Mouse (Mus musculus) Muller cell, postnatal 12 days (primary cell): ENCODE measurements at regions not wholly inside any gene's neighbourhood (a gene's known extent, or its start where the extent isn't known, plus 50 kb on each side); places are given as distances from the start of the nearest gene placed in this dataset.

ENCODE experiments used
- DNase-seq: peaks from one replicate; pipeline ENCODE4 v3.0.0-alpha.2; 2015; ENCODE audit errors: inconsistent ontology term

- no peak for DNase-seq
These were observed 154.7 kb upstream of the Mpped2 start for GRCm38 (mm10) chr2:106538329-106538728.

- no peak for DNase-seq
These were observed 152.9 kb upstream of the Mpped2 start for GRCm38 (mm10) chr2:106540176-106540575.

- peak; percentile 66 for DNase-seq
These were observed 146.0 kb upstream of the Mpped2 start for GRCm38 (mm10) chr2:106547117-106547516.

- DNase-seq = no peak
These were observed 139.4 kb upstream of the Mpped2 start for GRCm38 (mm10) chr2:106553666-106554065.

GRCm38 (mm10) chr2:106561571-106562090 lies 131.4 kb upstream of the Mpped2 start:
- DNase-seq = no peak

- no peak for DNase-seq
These were observed 122.8 kb upstream of the Mpped2 start for GRCm38 (mm10) chr2:106570226-106570625.

- DNase-seq = no peak
These were observed 121.7 kb upstream of the Mpped2 start for GRCm38 (mm10) chr2:106571346-106571745.

GRCm38 (mm10) chr2:106571913-106572312 lies 121.2 kb upstream of the Mpped2 start:
- peak; percentile 58 for DNase-seq

- no peak for DNase-seq
These were observed 116.2 kb upstream of the Mpped2 start for GRCm38 (mm10) chr2:106576746-106577323.

GRCm38 (mm10) chr2:106578062-106578461 lies 115.0 kb upstream of the Mpped2 start:
- DNase-seq = no peak

- DNase-seq = peak; percentile 67
These were observed 112.4 kb upstream of the Mpped2 start for GRCm38 (mm10) chr2:106580663-106581062.

- DNase-seq = no peak
These were observed 71.8 kb upstream of the Mpped2 start for GRCm38 (mm10) chr2:106621251-106621650.

- DNase-seq = no peak
These were observed 70.7 kb upstream of the Mpped2 start for GRCm38 (mm10) chr2:106622326-106622725.

GRCm38 (mm10) chr2:106623680-106624079 lies 69.4 kb upstream of the Mpped2 start:
- DNase-seq = no peak

GRCm38 (mm10) chr2:106631986-106632385 lies 61.1 kb upstream of the Mpped2 start:
- DNase-seq = no peak
